Mouse (Mus musculus) frontal cortex, postnatal 36 days (tissue): Measurements from ENCODE around the gene Mars.
A peak's percentile ranks its signal among the peaks of the same experiment; 100 is the strongest.
"Not testable (repeated sequence)": the region's sequence is repeated elsewhere in the genome, so short reads cannot be mapped to it uniquely, and the experiment has no call there.

ENCODE experiments used
- DNase-seq, 2 experiments: peaks; one replicate each; pipeline ENCODE4 v3.0.0; 2022; ENCODE audit warnings: low spot score in 2 of 2

Mars gene

GRCm38 (mm10) chr10:127310523-127311475, 787 bp downstream of the Mars start:
- DNase-seq, result no peak

- DNase-seq, result not testable (repeated sequence)
Measured at GRCm38 (mm10) chr10:127309167-127309566, 2.4 kb downstream of the Mars start.

GRCm38 (mm10) chr10:127303136-127303535, 8.4 kb downstream of the Mars start:
- DNase-seq, result no peak

- no peak for DNase-seq
Measured at GRCm38 (mm10) chr10:127300361-127300760, 11.2 kb downstream of the Mars start.

- no peak for DNase-seq
Measured at GRCm38 (mm10) chr10:127297015-127297871, 14.3 kb downstream of the Mars start.

- DNase-seq, result no peak
Measured at GRCm38 (mm10) chr10:127295986-127296794, 15.4 kb downstream of the Mars start.

GRCm38 (mm10) chr10:127294895-127295510, 16.6 kb downstream of the Mars start:
- no peak for DNase-seq

- DNase-seq, result no peak
Measured at GRCm38 (mm10) chr10:127293590-127294113, 17.9 kb downstream of the Mars start.

GRCm38 (mm10) chr10:127292987-127293538, 18.5 kb downstream of the Mars start:
- DNase-seq, result no peak

- DNase-seq, result no peak
Measured at GRCm38 (mm10) chr10:127291881-127292638, 19.5 kb downstream of the Mars start.

GRCm38 (mm10) chr10:127290930-127291880, 20.4 kb downstream of the Mars start:
- DNase-seq, result no peak

- peak; percentile 99 to 100 for DNase-seq
Measured at GRCm38 (mm10) chr10:127290307-127290929, 21.2 kb downstream of the Mars start.

- peak in 1 of 2 experiments; percentile 39 for DNase-seq
Measured at GRCm38 (mm10) chr10:127289573-127290191, 21.9 kb downstream of the Mars start.

GRCm38 (mm10) chr10:127288800-127289572, 22.6 kb downstream of the Mars start, which contains the start of gene Mbd6:
Gene Mbd6, minus strand, starts transcription at chr10:127289018.
- peak; percentile 84 to 87 for DNase-seq

- peak in 1 of 2 experiments; percentile 38 for DNase-seq
Measured at GRCm38 (mm10) chr10:127288328-127288799, 23.2 kb downstream of the Mars start.

GRCm38 (mm10) chr10:127287936-127288293, 23.7 kb downstream of the Mars start:
- no peak for DNase-seq
